Mouse (Mus musculus) hindbrain, postnatal 0 days (tissue): ENCODE measurements around the gene Grk5. TPM values are rescaled to one million over a fixed set of nuclear protein-coding genes. Genes with fewer than 3 reads are reported as not detected.

ENCODE experiments used
- ATAC-seq: fragments of 200-750 bp; cut with Nextera tagmentation; 2 replicates; pipeline ENCODE4 v1.8.0; 2017; ENCODE audit warnings: mild to moderate bottlenecking, moderate TSS enrichment, moderate library complexity
- DNase-seq: peaks from one replicate; pipeline ENCODE4 v3.0.0-alpha.2; 2015; ENCODE audit warnings: low spot score
- H3K27ac ChIP-seq: fragments of 300-500 bp; sonication (generic); 2 replicates; pipeline ENCODE4 v1.5.1; 2014; ENCODE audit warnings: mild to moderate bottlenecking
- H3K27me3 ChIP-seq: fragments of 300-500 bp; sonication (generic); 2 replicates; pipeline ENCODE4 v1.6.1; 2014; ENCODE audit warnings: low read length, mixed read lengths; ENCODE audit not compliant: insufficient read depth
- H3K36me3 ChIP-seq: fragments of 300-500 bp; sonication (generic); 2 replicates; pipeline ENCODE4 v1.6.1; 2014; ENCODE audit warnings: low read length, mixed read lengths; ENCODE audit not compliant: insufficient read depth
- H3K4me1 ChIP-seq: fragments of 300-500 bp; sonication (generic); 2 replicates; pipeline ENCODE4 v1.6.1; 2014; ENCODE audit warnings: antibody characterized with exemption, low read length, mixed read lengths; ENCODE audit not compliant: insufficient read depth
- H3K4me2 ChIP-seq: fragments of 300-500 bp; sonication (generic); 2 replicates; pipeline ENCODE4 v1.6.1; 2014; ENCODE audit warnings: low read depth, mild to moderate bottlenecking, low read length, moderate library complexity, mixed read lengths
- H3K4me3 ChIP-seq: fragments of 300-500 bp; sonication (generic); 2 replicates; pipeline ENCODE4 v1.5.1; 2014; ENCODE audit warnings: low read length
- H3K9ac ChIP-seq: fragments of 300-500 bp; sonication (generic); replicated peaks from 2 replicates; pipeline ENCODE4 v1.6.1; 2014; ENCODE audit warnings: mild to moderate bottlenecking, low read length, moderate library complexity, mixed read lengths
- H3K9me3 ChIP-seq: fragments of 300-500 bp; sonication (generic); 2 replicates; pipeline ENCODE4 v1.6.1; 2016; ENCODE audit warnings: low read length, mixed read lengths
- CTCF ChIP-seq: IDR thresholded peaks from 2 replicates; pipeline ENCODE4 v1.5.1; 2016; ENCODE audit warnings: antibody characterized with exemption, control low read depth, low read depth
- WGBS: fragments of 180-500 bp; shearing (Covaris S2); extraction: QIAGEN DNeasy Blood & Tissue Kit; methylation state at CpG from one replicate; pipeline ENCODE4 v1.1.7; 2014; 5-methylcytosine and 5-hydroxymethylcytosine counted together
- polyA plus RNA-seq: library from polyadenylated mRNA; unstranded; fragments of >200 nt; fragmentation: Nextera tagmentation; extraction: Ambion mirVana; gene quantifications from 2 replicates; pipeline ENCODE4 v1.2.1, GENCODE M21; 2015
- total RNA-seq: library from RNA; depleted of rRNA; stranded (reverse); fragments of >200 nt; gene quantifications from 2 replicates; pipeline ENCODE4 v1.2.3, GENCODE M21; 2014

The Grk5 gene
- total and polyA plus RNA-seq, 2 experiments from 2014 or later: 1.3 to 7.8 TPM

- Histone ChIP-seq H3K9ac (no peak overlapping the region), H3K9me3 (no peaks in the 10 kb centered on the region), H3K27me3 (no peaks in the 10 kb centered on the region), H3K27ac (no peak overlapping the region), H3K4me1 (no peaks in the 10 kb centered on the region), H3K36me3 (no peaks in the 10 kb centered on the region), H3K4me2 (no peak overlapping the region), H3K4me3 (no peak overlapping the region)
- no peak for TF ChIP-seq CTCF
- DNase-seq (no peak), ATAC-seq (no peak)
- 58% methylated on average over 2 of the region's 2 CpGs for WGBS
Measured at GRCm38 (mm10) chr19:61021502-61021901, 132.0 kb downstream of the Grk5 start.

DNA sequence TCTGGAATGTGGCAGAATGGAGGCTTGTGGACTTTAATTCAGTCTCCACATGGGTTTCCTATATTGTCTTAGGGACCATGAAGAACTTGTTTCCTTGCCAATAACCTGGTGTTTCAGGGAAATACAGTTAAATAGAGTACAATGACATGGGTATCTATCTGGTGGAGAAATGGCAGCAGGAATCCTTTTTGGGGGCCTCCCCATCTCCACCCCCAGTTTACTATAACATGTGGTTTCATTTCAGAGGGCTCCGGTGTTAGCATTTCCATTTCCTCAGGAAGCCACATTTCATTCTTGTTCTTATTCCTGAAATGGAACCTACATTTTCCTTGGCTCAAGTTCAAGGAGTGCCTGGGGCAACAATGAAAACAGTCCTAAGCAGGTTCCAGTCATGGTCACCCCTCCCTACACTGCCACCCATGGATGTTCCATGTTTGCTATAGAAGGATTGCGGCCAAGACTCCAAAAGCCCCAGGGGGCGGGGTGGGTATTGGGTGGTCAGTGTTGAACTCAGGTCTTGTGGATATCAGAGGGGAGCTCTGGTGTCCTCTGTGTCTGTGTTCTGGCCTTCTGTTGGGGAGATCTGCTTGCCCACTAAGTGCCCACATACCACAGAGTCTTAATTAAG is 132.5 kb downstream of the Grk5 start:
- TF ChIP-seq CTCF: no peak
- no peak overlapping the region for H3K4me3 ChIP-seq
- 83% methylated on average over 3 of the region's 3 CpGs for WGBS
- no peak overlapping the region for H3K9ac ChIP-seq
- H3K4me1 ChIP-seq: no peaks in the 10 kb centered on the region
- H3K27me3 ChIP-seq: no peaks in the 10 kb centered on the region
- H3K4me2 ChIP-seq: no peak overlapping the region
- H3K36me3 ChIP-seq: no peaks in the 10 kb centered on the region
- ATAC-seq: no peak
- DNase-seq: no peak
- H3K9me3 ChIP-seq: no peaks in the 10 kb centered on the region
- H3K27ac ChIP-seq: no peak overlapping the region

- no peak overlapping the region for H3K27ac ChIP-seq
- no peak for ATAC-seq
- no peak for DNase-seq
- H3K9me3 ChIP-seq: no peaks in the 10 kb centered on the region
- no peak overlapping the region for H3K4me2 ChIP-seq
- H3K9ac ChIP-seq: no peak overlapping the region
- no peak overlapping the region for H3K4me3 ChIP-seq
- H3K4me1 ChIP-seq: no peaks in the 10 kb centered on the region
- 81% methylated on average over 2 of the region's 2 CpGs for WGBS
- TF ChIP-seq CTCF: no peak
- no peaks in the 10 kb centered on the region for H3K27me3 ChIP-seq
- no peaks in the 10 kb centered on the region for H3K36me3 ChIP-seq
Measured at GRCm38 (mm10) chr19:61031570-61031969, 142.0 kb downstream of the Grk5 start.

- ATAC-seq: no peak
- H3K27ac ChIP-seq: no peak overlapping the region
Measured at GRCm38 (mm10) chr19:61039151-61039550, 149.6 kb downstream of the Grk5 start.

DNA sequence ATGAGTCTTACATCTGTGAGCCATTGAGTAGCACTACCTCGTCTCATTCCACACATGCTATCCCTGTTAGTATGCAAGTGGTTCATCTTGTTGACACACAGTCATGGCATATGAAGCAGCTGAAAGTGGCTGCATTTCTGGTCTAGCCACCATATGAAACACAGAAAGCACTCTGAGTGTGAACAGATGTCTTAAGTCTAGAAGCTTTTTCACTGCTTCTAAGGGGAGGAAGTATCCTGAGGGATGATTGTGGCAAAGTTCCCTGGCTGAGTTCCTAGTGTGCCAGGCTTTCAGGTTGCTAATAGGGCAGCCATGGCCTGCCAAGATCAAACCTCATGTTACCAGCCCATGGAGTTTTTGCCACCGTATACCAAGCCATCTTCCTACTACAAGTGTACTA is 159.1 kb downstream of the Grk5 start:
- H3K36me3 ChIP-seq: no peaks in the 10 kb centered on the region
- no peak overlapping the region for H3K27ac ChIP-seq
- TF ChIP-seq CTCF: no peak
- no peak overlapping the region for H3K9ac ChIP-seq
- H3K9me3 ChIP-seq: no peaks in the 10 kb centered on the region
- DNase-seq: peak; percentile 1
- H3K27me3 ChIP-seq: no peaks in the 10 kb centered on the region
- H3K4me2 ChIP-seq: no peak overlapping the region
- H3K4me1 ChIP-seq: no peaks in the 10 kb centered on the region
- H3K4me3 ChIP-seq: no peak overlapping the region
- ATAC-seq: no peak
- WGBS: 69% methylated on average over 2 of the region's 2 CpGs

More at GRCm38 (mm10) chr19:61039151-61039550, 149.6 kb downstream of the Grk5 start:
- no peak for TF ChIP-seq CTCF
- Histone ChIP-seq H3K36me3 (no peaks in the 10 kb centered on the region), H3K4me1 (no peaks in the 10 kb centered on the region), H3K9me3 (no peaks in the 10 kb centered on the region; the same call in 1 of the 2 replicates), H3K27me3 (no peaks in the 10 kb centered on the region), H3K4me2 (no peak overlapping the region), H3K9ac (no peak overlapping the region), H3K4me3 (no peak overlapping the region)
- no peak for DNase-seq

DNA sequence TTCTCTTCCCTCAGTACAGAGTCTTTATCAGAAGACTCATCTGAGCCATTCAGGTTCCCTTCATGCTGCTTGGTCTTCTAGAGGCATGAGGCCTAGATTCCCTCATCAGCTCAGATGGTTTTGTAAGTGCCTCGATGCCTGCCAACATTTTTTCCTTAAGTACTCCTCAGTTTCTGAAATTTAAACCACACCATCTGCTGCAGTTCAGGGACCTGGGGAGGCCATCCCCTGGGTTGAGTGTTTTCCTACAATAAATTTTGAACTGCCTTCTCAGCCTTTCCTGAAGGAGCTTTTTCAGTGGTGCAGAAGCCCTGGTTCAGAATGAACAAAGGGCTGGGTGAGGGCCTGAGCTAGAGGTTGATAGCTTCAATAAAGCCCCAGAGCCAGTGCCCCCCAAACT is 159.9 kb downstream of the Grk5 start:
- Histone ChIP-seq H3K4me3 (no peak overlapping the region), H3K36me3 (no peaks in the 10 kb centered on the region), H3K4me2 (no peak overlapping the region), H3K9me3 (peaks cover 2% of the 10 kb centered on the region; the same call in 1 of the 2 replicates), H3K9ac (no peak overlapping the region), H3K27me3 (no peaks in the 10 kb centered on the region), H3K27ac (no peak overlapping the region), H3K4me1 (no peaks in the 10 kb centered on the region)
- no peak for DNase-seq
- no peak for TF ChIP-seq CTCF
- ATAC-seq: no peak
- WGBS: 57% methylated on average over 1 of the region's 1 CpGs

GRCm38 (mm10) chr19:61051151-61051550 is 161.6 kb downstream of the Grk5 start:
- H3K9me3 ChIP-seq: peaks cover 2% of the 10 kb centered on the region; the same call in 1 of the 2 replicates
- H3K4me3 ChIP-seq: no peak overlapping the region
- ATAC-seq: no peak
- H3K27ac ChIP-seq: no peak overlapping the region
- no peak for TF ChIP-seq CTCF
- no peaks in the 10 kb centered on the region for H3K36me3 ChIP-seq
- WGBS: 86% methylated on average over 1 of the region's 1 CpGs
- no peak for DNase-seq
- no peaks in the 10 kb centered on the region for H3K4me1 ChIP-seq
- no peak overlapping the region for H3K9ac ChIP-seq
- no peak overlapping the region for H3K4me2 ChIP-seq
- no peaks in the 10 kb centered on the region for H3K27me3 ChIP-seq
